Mouse (Mus musculus) heart, adult 2 months (tissue): ENCODE measurements around the gene Wdr70.

Source experiments
- CTCF ChIP-seq: fragments of 200-600 bp; IDR thresholded peaks from 2 replicates; pipeline ENCODE4 v1.8.1; 2022; ENCODE audit warnings: antibody characterized with exemption, mild to moderate bottlenecking, moderate library complexity
- EP300 ChIP-seq: fragments of 200-500 bp; IDR thresholded peaks from 2 replicates; pipeline ENCODE4 v1.6.1; 2011; ENCODE audit warnings: low read depth, low read length, control low read depth; ENCODE audit not compliant: insufficient read depth
- POLR2A ChIP-seq: fragments of 200-500 bp; IDR thresholded peaks from 2 replicates; pipeline ENCODE4 v1.6.1; 2011; ENCODE audit warnings: mild to moderate bottlenecking, low read depth, low read length, control low read depth; ENCODE audit not compliant: insufficient read depth

DNA sequence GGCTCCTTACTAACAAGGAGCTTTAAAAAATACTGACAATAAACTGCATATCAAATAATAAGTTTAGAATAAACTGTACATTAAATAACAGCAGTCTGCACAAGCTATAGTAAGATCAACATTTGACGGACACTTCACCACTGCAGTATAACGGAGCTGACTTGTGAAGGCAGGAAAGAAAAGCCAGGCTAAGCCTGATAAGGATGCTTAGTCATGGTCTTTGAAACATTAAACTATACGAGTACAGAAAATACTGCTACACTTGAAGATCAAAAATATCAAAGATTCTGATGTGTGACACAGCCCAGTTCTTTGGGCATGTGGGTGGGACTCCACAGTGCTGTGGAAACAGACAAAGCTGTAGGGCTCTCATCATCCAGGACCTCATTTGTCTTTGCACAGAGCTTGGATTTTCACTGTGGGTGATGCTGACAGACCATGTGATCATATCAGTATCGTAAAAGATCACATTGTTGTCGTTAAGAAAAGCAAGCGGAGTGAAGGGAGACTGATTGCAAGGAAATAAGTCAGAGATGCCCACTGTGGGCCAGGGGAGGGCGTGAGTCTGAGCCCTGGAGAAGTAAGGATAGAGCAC lies 163.3 kb downstream of the Wdr70 start:
- no peak for TF ChIP-seq POLR2A
- no peak for TF ChIP-seq CTCF
- TF ChIP-seq EP300, result no peak
